Mouse (Mus musculus): ENCODE data around the gene Icam4.

DNA sequence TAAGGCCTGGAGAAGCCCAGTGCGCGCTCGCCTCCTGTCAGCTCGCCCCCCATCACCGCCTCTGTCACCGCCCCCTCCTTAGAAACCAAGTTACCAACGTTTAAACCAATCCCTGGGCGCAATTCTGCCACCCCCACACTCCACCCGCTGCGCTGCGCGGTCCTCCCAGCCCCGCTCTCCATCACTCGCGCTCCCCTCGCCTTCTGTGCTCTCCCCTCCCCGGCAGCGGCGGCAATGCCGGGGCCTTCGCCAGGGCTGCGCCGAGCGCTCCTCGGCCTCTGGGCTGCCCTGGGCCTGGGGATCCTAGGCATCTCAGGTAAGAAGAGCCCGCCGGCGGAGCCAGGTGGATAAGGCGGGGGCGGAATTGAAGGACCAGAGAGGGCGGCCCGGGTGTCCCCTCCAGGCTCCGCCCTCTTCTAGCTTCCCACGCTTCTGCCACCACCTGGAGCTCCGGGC lies 2.8 kb downstream of the Icam4 start, which contains the start of gene Icam5:
- TF ChIP-seq POLR2A (IDR thresholded peaks at IDR 0.05; ENCODE audit: insufficient read length, low read depth) (no peak), MAX (IDR thresholded peaks at IDR 0.05; ENCODE audit: low read depth) (no peak), USF1 (IDR thresholded peaks at IDR 0.05; ENCODE audit: low read depth) (no peak), MYOD1 (IDR thresholded peaks at IDR 0.05; ENCODE audit: control insufficient read depth in 1 of 3, insufficient read length in 2 of 3, low read depth in 2 of 3) (no peak), E2F4 (IDR thresholded peaks at IDR 0.05; ENCODE audit: insufficient read depth) (no peak), TCF12 (IDR thresholded peaks at IDR 0.05; ENCODE audit: insufficient read depth, poor library complexity, severe bottlenecking) (no peak), REST (IDR thresholded peaks at IDR 0.05; ENCODE audit: insufficient read depth, insufficient read length) (no peak)

All from myocyte (in vitro differentiated cells).